Mouse (Mus musculus) bone marrow macrophage, adult 2 months (primary cell): ENCODE results near the gene Ahcyl1. TPM values are rescaled to one million over a fixed set of nuclear protein-coding genes. Genes with fewer than 3 reads are reported as not detected.
"Not testable (repeated sequence)": the region's sequence is repeated elsewhere in the genome, so short reads cannot be mapped to it uniquely, and the experiment has no call there.

Experiments
- H3K27ac ChIP-seq: 2 replicates; pipeline ENCODE4 v1.5.1; 2012; ENCODE audit warnings: low read depth, low read length; ENCODE audit not compliant: insufficient read depth
- H3K4me1 ChIP-seq: 2 replicates; pipeline ENCODE4 v1.6.1; 2012; ENCODE audit warnings: low read length; ENCODE audit not compliant: control insufficient read depth, insufficient read depth
- H3K4me3 ChIP-seq: 2 replicates; pipeline ENCODE4 v1.5.1; 2012; ENCODE audit warnings: mild to moderate bottlenecking, low read length, moderate library complexity; ENCODE audit not compliant: insufficient read depth
- CTCF ChIP-seq: IDR thresholded peaks from 2 replicates; pipeline ENCODE4 v1.5.1; 2012; ENCODE audit warnings: low read depth, mild to moderate bottlenecking, low read length, moderate library complexity
- POLR2A ChIP-seq: IDR thresholded peaks from 2 replicates; pipeline ENCODE4 v1.6.1; 2012; ENCODE audit warnings: mild to moderate bottlenecking, low read depth, low read length, borderline replicate concordance
- polyA plus RNA-seq: library from polyadenylated mRNA; stranded (reverse); fragments of >200 nt; gene quantifications from 2 replicates; pipeline ENCODE4 v1.2.4, GENCODE M21; 2012; ENCODE audit not compliant: missing spikeins, insufficient read depth, insufficient read length

The Ahcyl1 gene
- polyA plus RNA-seq, 1 experiment: 87.4 TPM

DNA sequence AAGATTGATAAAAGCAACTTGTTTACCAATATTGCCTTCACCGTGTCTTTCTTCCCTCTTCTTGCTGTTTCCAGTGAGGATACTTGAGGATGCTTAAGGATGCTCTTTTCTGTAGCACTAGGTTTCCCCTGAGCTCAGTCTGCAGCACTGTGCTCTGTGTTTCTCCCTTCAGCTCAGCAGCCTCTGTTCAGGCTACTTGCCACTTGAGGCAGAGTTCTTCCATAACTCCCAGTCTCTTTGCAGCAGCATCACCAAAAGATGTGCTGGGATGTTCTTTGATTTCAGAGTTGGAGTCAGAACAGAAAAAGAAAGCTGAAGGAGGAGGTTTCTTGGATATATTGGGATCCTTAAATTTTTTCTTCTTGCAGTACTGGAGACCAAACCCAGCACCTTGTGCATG lies 42.3 kb upstream of the Ahcyl1 start:
- H3K4me1 ChIP-seq: peaks cover 2% of the 10 kb centered on the region; the same call in 1 of the 2 replicates
- no peak overlapping the region for H3K4me3 ChIP-seq
- TF ChIP-seq POLR2A (no peak), CTCF (no peak)
- H3K27ac ChIP-seq: no peak overlapping the region

DNA sequence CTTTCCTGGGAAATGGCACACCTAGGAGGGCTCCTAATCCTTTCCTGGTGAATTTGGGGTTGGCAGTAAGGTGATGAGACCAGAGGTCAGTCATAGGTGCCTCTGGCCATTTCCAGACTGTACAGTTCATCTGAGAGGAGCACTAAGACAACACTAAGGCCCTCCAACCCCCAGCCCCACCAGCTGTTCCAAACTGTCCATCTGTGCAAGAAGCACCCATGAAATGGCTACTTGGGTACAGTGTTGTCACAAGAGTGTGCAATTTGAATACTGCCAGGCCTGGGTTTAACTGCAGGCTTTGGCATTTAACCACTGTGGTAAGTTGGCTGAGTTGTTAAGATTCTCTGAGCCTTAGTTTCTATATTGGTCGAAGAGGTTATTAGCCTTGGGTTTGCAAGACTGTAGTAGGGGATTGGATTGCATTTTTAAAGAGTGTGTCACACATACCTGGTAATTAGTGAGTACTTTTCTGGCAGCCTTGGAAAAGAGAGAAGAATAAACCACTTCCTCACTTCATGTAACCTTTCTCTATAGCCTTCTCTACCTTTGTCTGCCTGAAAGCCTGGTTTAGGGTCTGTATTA lies 41.3 kb upstream of the Ahcyl1 start:
- TF ChIP-seq CTCF (no peak), POLR2A (no peak)
- no peak overlapping the region for H3K4me3 ChIP-seq
- H3K4me1 ChIP-seq: 0 out of 2 replicates have a peak, but pooled peaks cover 2% of the 10 kb centered on the region
- no peak overlapping the region for H3K27ac ChIP-seq

- not testable (repeated sequence) for H3K27ac ChIP-seq, H3K4me1 ChIP-seq, H3K4me3 ChIP-seq
Measured at GRCm38 (mm10) chr3:107735620-107736019, 39.3 kb upstream of the Ahcyl1 start.

- Histone ChIP-seq H3K4me1 (peaks cover 3% of the 10 kb centered on the region; the same call in 1 of the 2 replicates), H3K4me3 (no peak overlapping the region), H3K27ac (no peak overlapping the region)
- TF ChIP-seq POLR2A (no peak), CTCF (no peak)
Measured at GRCm38 (mm10) chr3:107733329-107733728, 37.0 kb upstream of the Ahcyl1 start.

DNA sequence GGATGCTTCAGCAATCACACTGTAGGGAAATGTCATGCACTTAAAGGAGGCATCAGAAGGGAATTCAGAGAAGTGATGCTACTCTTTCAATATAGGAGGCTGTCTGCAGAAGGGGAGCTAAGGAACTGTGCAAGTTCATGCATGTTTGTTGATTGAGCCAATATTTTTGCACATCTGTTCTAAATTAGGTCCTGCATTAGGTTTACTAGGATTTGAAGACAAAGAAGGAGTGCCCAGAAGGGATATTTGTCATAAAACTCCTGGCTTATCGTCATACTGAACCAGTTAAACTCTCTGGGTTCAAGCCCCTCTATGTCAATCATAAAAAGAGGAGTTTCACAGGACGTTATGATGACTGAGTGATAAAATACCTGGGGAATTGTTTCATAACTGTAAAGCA lies 33.9 kb upstream of the Ahcyl1 start:
- Histone ChIP-seq H3K27ac (no peak overlapping the region), H3K4me1 (peaks cover 3% of the 10 kb centered on the region; the same call in 1 of the 2 replicates), H3K4me3 (no peak overlapping the region)
- TF ChIP-seq POLR2A (no peak), CTCF (no peak)

GRCm38 (mm10) chr3:107728509-107728908 lies 32.1 kb upstream of the Ahcyl1 start:
- Histone ChIP-seq H3K27ac (no peak overlapping the region), H3K4me3 (no peak overlapping the region), H3K4me1 (peaks cover 3% of the 10 kb centered on the region; the same call in 1 of the 2 replicates)
- TF ChIP-seq CTCF (no peak), POLR2A (no peak)

- Histone ChIP-seq H3K4me3 (no peak overlapping the region), H3K4me1 (no peaks in the 10 kb centered on the region), H3K27ac (no peak overlapping the region)
- TF ChIP-seq POLR2A: no peak
- no peak for TF ChIP-seq CTCF
Measured at GRCm38 (mm10) chr3:107715971-107716370, 19.6 kb upstream of the Ahcyl1 start.

- TF ChIP-seq CTCF (no peak), POLR2A (no peak)
- no peaks in the 10 kb centered on the region for H3K4me1 ChIP-seq
- no peak overlapping the region for H3K4me3 ChIP-seq
- H3K27ac ChIP-seq: no peak overlapping the region
Measured at GRCm38 (mm10) chr3:107714276-107714933, 18.0 kb upstream of the Ahcyl1 start.

DNA sequence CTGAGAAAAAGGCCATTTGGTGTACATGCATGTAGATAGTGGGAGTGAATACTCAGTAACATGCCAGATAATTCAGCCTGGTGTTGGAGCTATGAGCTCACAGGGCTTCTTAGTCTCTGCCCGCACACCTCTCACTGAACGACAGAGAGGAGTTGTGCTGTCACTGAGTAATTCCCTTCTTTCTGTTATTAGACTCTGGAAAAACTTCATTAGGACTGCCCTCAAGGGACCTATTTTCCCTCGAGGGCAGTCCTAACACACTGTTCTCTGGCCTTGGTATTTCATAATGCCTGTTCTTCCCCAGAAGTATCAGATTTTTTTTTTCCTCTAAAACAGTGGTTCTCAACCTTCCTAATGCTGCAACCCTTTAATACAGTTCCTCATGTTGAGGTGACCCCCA lies 15.7 kb upstream of the Ahcyl1 start:
- Histone ChIP-seq H3K4me3 (no peak overlapping the region), H3K27ac (no peak overlapping the region), H3K4me1 (peaks cover 4% of the 10 kb centered on the region)
- TF ChIP-seq POLR2A (no peak), CTCF (no peak)

DNA sequence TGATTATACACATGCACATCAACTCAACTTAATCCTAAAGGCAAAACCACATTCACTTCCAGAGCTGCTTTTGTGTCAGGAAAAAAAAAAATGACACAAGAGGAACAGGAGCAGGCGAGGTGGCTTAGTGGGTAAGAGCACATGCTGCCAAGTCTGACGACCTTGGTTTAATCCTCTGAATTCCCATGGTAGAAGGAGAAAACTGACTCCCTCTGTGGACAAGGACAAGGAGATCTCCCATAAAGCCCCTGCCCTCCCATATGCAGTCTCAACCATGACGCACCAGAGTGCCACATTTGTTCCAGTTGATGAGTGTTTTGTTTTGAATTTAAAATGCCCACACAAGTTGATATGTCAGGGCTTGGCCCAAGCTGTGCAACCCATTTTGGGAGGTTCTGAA lies 12.8 kb upstream of the Ahcyl1 start:
- peaks cover 16% of the 10 kb centered on the region for H3K4me1 ChIP-seq
- TF ChIP-seq CTCF (no peak), POLR2A (no peak)
- no peak overlapping the region for H3K4me3 ChIP-seq
- no peak overlapping the region for H3K27ac ChIP-seq
